Mouse (Mus musculus) lung, postnatal 0 days (tissue): ENCODE measurements around the gene Csrnp3.

ENCODE experiments used
- CTCF ChIP-seq: IDR thresholded peaks from 2 replicates; pipeline ENCODE4 v1.5.1; 2016; ENCODE audit warnings: antibody characterized with exemption, mild to moderate bottlenecking
- EP300 ChIP-seq: IDR thresholded peaks from 2 replicates; pipeline ENCODE4 v1.6.1; 2016; ENCODE audit warnings: antibody characterized with exemption, mild to moderate bottlenecking, control low read depth

GRCm38 (mm10) chr2:65979338-65980053 is 133.9 kb downstream of the Csrnp3 start:
- TF ChIP-seq CTCF (no peak), EP300 (no peak)
